Mouse (Mus musculus): ENCODE data around the gene BC048562. TPM values are rescaled to one million over a fixed set of nuclear protein-coding genes. Genes with fewer than 3 reads are reported as not detected.

BC048562 gene
- polyA plus RNA-seq, 1 experiment, result 100 TPM

GRCm38 (mm10) chr9:108492043-108492750, 55.9 kb downstream of the BC048562 start:
- Histone ChIP-seq H3K27ac (ENCODE audit: control insufficient read depth, insufficient read depth, low read depth, low read length) (peak overlapping the region; percentile 95), H3K27me3 (ENCODE audit: control insufficient read depth, insufficient read depth, low read length) (no peaks in the 10 kb centered on the region), H3K4me3 (ENCODE audit: control insufficient read depth, low read depth, low read length) (peak overlapping the region; percentile 97), H3K4me1 (ENCODE audit: control insufficient read depth, insufficient read depth, low read length) (peaks cover 16% of the 10 kb centered on the region), H3K36me3 (ENCODE audit: control insufficient read depth, insufficient read depth, low read length) (peaks cover 7% of the 10 kb centered on the region)
- TF ChIP-seq POLR2A (IDR thresholded peaks at IDR 0.05; ENCODE audit: control insufficient read depth, low read depth, low read length) (peak; percentile 50), CTCF (IDR thresholded peaks at IDR 0.05; ENCODE audit: control insufficient read depth, insufficient read depth, insufficient replicate concordance, low read depth, low read length) (no peak)

- Histone ChIP-seq H3K36me3 (ENCODE audit: control insufficient read depth, insufficient read depth, low read length) (peaks cover 10% of the 10 kb centered on the region), H3K27me3 (ENCODE audit: control insufficient read depth, insufficient read depth, low read length) (no peaks in the 10 kb centered on the region), H3K4me3 (ENCODE audit: control insufficient read depth, low read depth, low read length) (no peak overlapping the region), H3K27ac (ENCODE audit: control insufficient read depth, insufficient read depth, low read depth, low read length) (no peak overlapping the region), H3K4me1 (ENCODE audit: control insufficient read depth, insufficient read depth, low read length) (peaks cover 16% of the 10 kb centered on the region)
- TF ChIP-seq CTCF (IDR thresholded peaks at IDR 0.05; ENCODE audit: control insufficient read depth, insufficient read depth, insufficient replicate concordance, low read depth, low read length), result no peak
- no peak for TF ChIP-seq POLR2A (IDR thresholded peaks at IDR 0.05; ENCODE audit: control insufficient read depth, low read depth, low read length)
These were observed 57.0 kb downstream of the BC048562 start for GRCm38 (mm10) chr9:108493246-108493645.

- Histone ChIP-seq H3K4me3 (ENCODE audit: control insufficient read depth, low read depth, low read length) (no peak overlapping the region), H3K36me3 (ENCODE audit: control insufficient read depth, insufficient read depth, low read length) (peaks cover 10% of the 10 kb centered on the region), H3K27me3 (ENCODE audit: control insufficient read depth, insufficient read depth, low read length) (no peaks in the 10 kb centered on the region), H3K27ac (ENCODE audit: control insufficient read depth, insufficient read depth, low read depth, low read length) (no peak overlapping the region), H3K4me1 (ENCODE audit: control insufficient read depth, insufficient read depth, low read length) (peaks cover 16% of the 10 kb centered on the region)
- no peak for TF ChIP-seq CTCF (IDR thresholded peaks at IDR 0.05; ENCODE audit: control insufficient read depth, insufficient read depth, insufficient replicate concordance, low read depth, low read length)
- no peak for TF ChIP-seq POLR2A (IDR thresholded peaks at IDR 0.05; ENCODE audit: control insufficient read depth, low read depth, low read length)
These were observed 58.0 kb downstream of the BC048562 start for GRCm38 (mm10) chr9:108494146-108494825.

GRCm38 (mm10) chr9:108494905-108495304, 58.6 kb downstream of the BC048562 start:
- no peak overlapping the region for H3K4me3 ChIP-seq (ENCODE audit: control insufficient read depth, low read depth, low read length)
- peaks cover 10% of the 10 kb centered on the region for H3K36me3 ChIP-seq (ENCODE audit: control insufficient read depth, insufficient read depth, low read length)
- peaks cover 13% of the 10 kb centered on the region for H3K4me1 ChIP-seq (ENCODE audit: control insufficient read depth, insufficient read depth, low read length)
- H3K27ac ChIP-seq (ENCODE audit: control insufficient read depth, insufficient read depth, low read depth, low read length), result no peak overlapping the region
- no peaks in the 10 kb centered on the region for H3K27me3 ChIP-seq (ENCODE audit: control insufficient read depth, insufficient read depth, low read length)
- no peak for TF ChIP-seq POLR2A (IDR thresholded peaks at IDR 0.05; ENCODE audit: control insufficient read depth, low read depth, low read length)
- no peak for TF ChIP-seq CTCF (IDR thresholded peaks at IDR 0.05; ENCODE audit: control insufficient read depth, insufficient read depth, insufficient replicate concordance, low read depth, low read length)

Other genes starting within 250 kb of the BC048562 start
- gene Bsn, start 246.1 kb upstream of the BC048562 start, polyA plus RNA-seq (2012; rRNA removed), result 1.2 TPM in 2 replicates
- 14.0 and 17.2 TPM in 2 replicates for gene Dag1, start 172.5 kb upstream of the BC048562 start, polyA plus RNA-seq (2012; rRNA removed)
- gene Nicn1, start 146.1 kb upstream of the BC048562 start, polyA plus RNA-seq (2012; rRNA removed), result 23.1 and 24.8 TPM in 2 replicates
- gene Amt, start 139.6 kb upstream of the BC048562 start, polyA plus RNA-seq (2012; rRNA removed), result 4.3 and 7.9 TPM in 2 replicates
- 34.8 and 40.5 TPM in 2 replicates for gene Rhoa, start 130.4 kb upstream of the BC048562 start, polyA plus RNA-seq (2012; rRNA removed)
- gene Tcta, start 130.3 kb upstream of the BC048562 start, polyA plus RNA-seq (2012; rRNA removed), result 40.4 and 42.0 TPM in 2 replicates
- gene Gpx1, start 97.6 kb upstream of the BC048562 start, polyA plus RNA-seq (2012; rRNA removed), result 64.0 and 88.9 TPM in 2 replicates
- 115 and 116 TPM in 2 replicates for gene Usp4, start 88.6 kb upstream of the BC048562 start, polyA plus RNA-seq (2012; rRNA removed)
- 72.2 and 91.0 TPM in 2 replicates for gene 1700102P08Rik, start 43.7 kb upstream of the BC048562 start, polyA plus RNA-seq (2012; rRNA removed)
- gene Ccdc36, start 8.0 kb upstream of the BC048562 start, polyA plus RNA-seq (2012; rRNA removed), result 5.3 and 5.8 TPM in 2 replicates
- 19.4 and 20.6 TPM in 2 replicates for gene Ccdc71, start 24.0 kb downstream of the BC048562 start, polyA plus RNA-seq (2012; rRNA removed)
- gene Klhdc8b, start 25.1 kb downstream of the BC048562 start, polyA plus RNA-seq (2012; rRNA removed), result 15.2 and 18.7 TPM in 2 replicates
- gene Lamb2, start 43.3 kb downstream of the BC048562 start, polyA plus RNA-seq (2012; rRNA removed), result 23.3 and 24.3 TPM in 2 replicates
- 128 and 134 TPM in 2 replicates for gene Usp19, start 54.1 kb downstream of the BC048562 start, polyA plus RNA-seq (2012; rRNA removed)
- 159 and 195 TPM in 2 replicates for gene Qars, start 71.2 kb downstream of the BC048562 start, polyA plus RNA-seq (2012; rRNA removed)
- 196 and 208 TPM in 2 replicates for gene Qrich1, start 80.3 kb downstream of the BC048562 start, polyA plus RNA-seq (2012; rRNA removed)
- gene Impdh2, start 123.8 kb downstream of the BC048562 start, polyA plus RNA-seq (2012; rRNA removed), result 172 and 183 TPM in 2 replicates
- gene Ndufaf3, start 131.0 kb downstream of the BC048562 start, polyA plus RNA-seq (2012; rRNA removed), result 347 and 402 TPM in 2 replicates
- gene Dalrd3, start 133.4 kb downstream of the BC048562 start, polyA plus RNA-seq (2012; rRNA removed), result 184 and 185 TPM in 2 replicates
- 13.4 and 13.5 TPM in 2 replicates for gene Wdr6, start 142.3 kb downstream of the BC048562 start, polyA plus RNA-seq (2012; rRNA removed)
- gene P4htm, start 161.2 kb downstream of the BC048562 start, polyA plus RNA-seq (2012; rRNA removed), result 5.4 and 5.5 TPM in 2 replicates
- 138 and 143 TPM in 2 replicates for gene Arih2, start 212.9 kb downstream of the BC048562 start, polyA plus RNA-seq (2012; rRNA removed)
- gene Slc25a20, start 225.6 kb downstream of the BC048562 start, polyA plus RNA-seq (2012; rRNA removed), result 19.7 and 20.4 TPM in 2 replicates